Mouse (Mus musculus) activated CD4-positive, CD25-positive, alpha-beta regulatory T cell, adult 4 months (primary cell): Measurements from ENCODE around the gene Smad3. TPM values are rescaled to one million over a fixed set of nuclear protein-coding genes. Genes with fewer than 3 reads are reported as not detected.

Source experiments
- ATAC-seq: one replicate; pipeline ENCODE4 v1.8.0; 2017
- polyA plus RNA-seq, 2 experiments: library from polyadenylated mRNA; unstranded; fragments of 100-300 nt; shearing (Covaris generic); gene quantifications; one replicate each; pipeline ENCODE4 v1.2.1; 2017

The Smad3 gene
- polyA plus RNA-seq, 2 experiments from 2014 or later, result 15.0 to 16.8 TPM

- peak; percentile 32 for ATAC-seq
These were observed 59.3 kb downstream of the Smad3 start for GRCm38 (mm10) chr9:63698320-63699045.

- ATAC-seq, result no peak
These were observed 60.2 kb downstream of the Smad3 start for GRCm38 (mm10) chr9:63697606-63698005.

GRCm38 (mm10) chr9:63696463-63697105 lies 61.2 kb downstream of the Smad3 start:
- no peak for ATAC-seq

GRCm38 (mm10) chr9:63691960-63692359 lies 65.8 kb downstream of the Smad3 start:
- ATAC-seq, result no peak

DNA sequence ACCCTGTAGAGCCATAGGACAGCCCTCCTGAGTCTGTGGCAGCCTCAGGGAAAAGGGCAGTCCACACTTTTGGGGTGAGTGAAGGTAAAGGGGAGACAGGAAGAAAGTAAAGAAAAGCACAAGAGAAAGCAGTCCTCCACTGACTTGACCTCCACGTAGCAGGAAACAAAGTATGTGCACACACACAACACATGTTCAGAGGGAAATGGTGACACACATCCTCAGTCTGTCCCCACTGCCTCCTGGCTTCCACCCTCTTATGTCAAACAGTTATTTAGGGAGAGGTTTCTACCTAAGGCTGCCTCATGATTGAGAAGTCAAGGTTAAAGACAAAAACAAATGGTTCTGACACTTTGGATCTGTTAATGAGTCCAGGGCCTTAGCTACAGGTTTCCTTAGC lies 67.3 kb downstream of the Smad3 start:
- ATAC-seq, result no peak

GRCm38 (mm10) chr9:63687413-63688015 lies 70.3 kb downstream of the Smad3 start:
- ATAC-seq, result no peak

GRCm38 (mm10) chr9:63685352-63685751 lies 72.4 kb downstream of the Smad3 start:
- no peak for ATAC-seq

DNA sequence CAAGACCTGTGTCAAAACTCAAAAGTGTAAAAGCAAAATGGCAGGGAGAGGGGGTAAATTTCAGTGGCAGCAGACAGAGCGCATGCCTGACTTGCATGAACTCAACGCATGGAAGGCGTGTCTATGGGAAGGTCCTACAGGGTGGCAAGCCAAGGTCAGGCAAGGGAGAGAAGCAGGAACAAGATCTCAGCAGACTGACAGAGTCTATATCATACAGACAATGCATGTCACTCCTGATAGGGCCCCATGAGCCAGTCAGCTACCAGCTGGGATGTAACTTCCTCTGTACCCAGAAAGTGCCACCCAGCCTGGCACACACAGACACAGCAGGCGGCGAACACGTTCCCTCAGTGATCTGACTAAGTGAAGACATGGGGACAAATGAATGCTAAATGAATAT lies 73.5 kb downstream of the Smad3 start:
- ATAC-seq, result no peak

DNA sequence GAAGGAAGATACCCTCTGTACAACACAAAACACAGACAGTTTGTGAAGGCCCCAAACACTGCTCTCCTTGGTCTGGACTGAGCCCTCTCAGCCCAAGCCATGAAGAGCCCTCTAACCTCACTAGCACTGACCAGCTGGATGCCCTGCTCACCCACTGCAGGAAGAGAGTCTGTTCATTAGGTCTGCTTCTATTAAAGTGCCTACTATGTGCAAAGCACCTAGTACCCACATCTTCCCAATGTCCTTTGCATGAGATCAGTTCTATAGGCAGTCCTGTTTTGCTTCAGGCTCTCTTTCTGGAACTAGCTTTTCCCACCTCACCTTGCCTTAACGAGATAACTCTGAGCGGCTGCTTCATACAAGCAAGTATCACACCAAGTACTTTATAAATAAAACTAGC lies 74.9 kb downstream of the Smad3 start:
- ATAC-seq, result no peak

DNA sequence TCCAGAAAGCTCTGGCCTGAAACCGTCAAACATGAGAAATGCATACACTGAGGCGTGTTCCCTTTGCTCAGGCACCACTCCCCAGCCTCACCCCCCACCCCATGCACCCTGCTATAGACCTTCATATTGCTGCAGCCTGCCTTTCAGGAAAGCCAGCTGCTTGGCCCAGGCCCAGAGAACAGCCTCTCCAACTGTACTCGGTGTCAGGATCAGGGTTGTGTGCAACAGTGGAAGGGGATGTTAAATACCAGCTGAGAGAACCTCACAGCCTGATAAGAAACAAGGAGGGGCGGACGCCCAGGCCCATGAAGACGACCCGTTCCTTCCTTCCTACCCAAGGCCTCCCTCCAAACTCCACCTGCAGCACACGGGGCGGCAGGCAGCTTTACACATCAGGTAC lies 75.5 kb downstream of the Smad3 start:
- ATAC-seq, result no peak

DNA sequence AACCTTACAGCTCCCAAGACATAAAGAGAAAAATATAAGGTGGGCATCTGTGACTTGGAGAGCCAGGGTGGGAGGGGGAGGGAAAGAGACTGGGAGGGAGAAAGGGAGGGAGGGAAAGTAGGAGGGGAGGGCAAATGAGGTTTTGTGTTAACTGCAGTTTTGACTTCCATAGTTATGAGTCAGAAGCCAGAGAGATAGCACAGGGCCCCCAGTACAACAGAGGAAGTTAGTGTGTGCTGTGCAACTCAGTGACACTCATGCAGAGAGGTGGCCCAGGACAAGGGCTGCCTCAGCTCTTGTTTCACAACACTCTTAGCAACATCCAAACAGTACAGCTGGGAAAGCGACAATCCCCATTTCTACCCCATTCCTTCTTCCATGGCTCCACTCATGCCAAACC lies 79.7 kb downstream of the Smad3 start:
- no peak for ATAC-seq

GRCm38 (mm10) chr9:63677621-63678020 lies 80.2 kb downstream of the Smad3 start:
- ATAC-seq, result no peak

GRCm38 (mm10) chr9:63674613-63675012 lies 83.2 kb downstream of the Smad3 start:
- ATAC-seq, result no peak

GRCm38 (mm10) chr9:63673494-63673805 lies 84.3 kb downstream of the Smad3 start:
- ATAC-seq, result no peak

DNA sequence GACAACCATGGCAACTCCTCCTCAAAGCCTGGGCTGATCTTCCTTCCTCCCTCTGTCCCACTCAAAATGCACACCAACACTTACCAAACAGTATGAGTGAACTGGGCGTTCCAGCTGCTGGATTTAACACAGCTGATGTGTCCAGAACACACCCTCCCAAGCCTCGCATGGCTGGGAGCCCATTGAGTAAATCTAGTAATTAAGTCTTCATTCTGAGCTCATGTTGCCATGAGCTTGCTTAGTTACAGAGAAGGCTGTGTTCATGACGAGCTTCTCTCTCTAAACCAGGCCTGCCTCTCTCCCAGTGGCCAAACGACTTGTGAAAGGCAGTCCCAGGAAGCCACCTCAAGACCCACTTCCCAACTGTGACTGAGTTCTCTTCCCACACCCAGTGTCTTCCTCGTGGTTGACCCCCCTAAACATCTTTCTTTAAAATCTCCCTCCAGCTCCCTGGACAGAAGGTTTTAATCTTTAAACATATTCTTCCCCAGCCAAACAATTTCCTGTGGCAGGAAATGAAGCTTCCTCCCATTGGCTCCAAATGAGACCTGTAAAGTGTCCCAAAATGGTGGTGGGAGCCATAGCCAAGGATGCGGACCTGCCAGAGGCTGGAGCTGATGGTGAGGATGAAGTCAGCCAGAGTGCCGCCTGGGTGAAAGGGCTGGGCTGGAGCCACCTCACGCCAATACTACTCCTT lies 84.8 kb downstream of the Smad3 start:
- no peak for ATAC-seq

- no peak for ATAC-seq
These were observed 88.0 kb downstream of the Smad3 start for GRCm38 (mm10) chr9:63669816-63670215.

- no peak for ATAC-seq
These were observed 89.2 kb downstream of the Smad3 start for GRCm38 (mm10) chr9:63668621-63669020.

- ATAC-seq, result no peak
These were observed 90.4 kb downstream of the Smad3 start for GRCm38 (mm10) chr9:63667373-63667724.

DNA sequence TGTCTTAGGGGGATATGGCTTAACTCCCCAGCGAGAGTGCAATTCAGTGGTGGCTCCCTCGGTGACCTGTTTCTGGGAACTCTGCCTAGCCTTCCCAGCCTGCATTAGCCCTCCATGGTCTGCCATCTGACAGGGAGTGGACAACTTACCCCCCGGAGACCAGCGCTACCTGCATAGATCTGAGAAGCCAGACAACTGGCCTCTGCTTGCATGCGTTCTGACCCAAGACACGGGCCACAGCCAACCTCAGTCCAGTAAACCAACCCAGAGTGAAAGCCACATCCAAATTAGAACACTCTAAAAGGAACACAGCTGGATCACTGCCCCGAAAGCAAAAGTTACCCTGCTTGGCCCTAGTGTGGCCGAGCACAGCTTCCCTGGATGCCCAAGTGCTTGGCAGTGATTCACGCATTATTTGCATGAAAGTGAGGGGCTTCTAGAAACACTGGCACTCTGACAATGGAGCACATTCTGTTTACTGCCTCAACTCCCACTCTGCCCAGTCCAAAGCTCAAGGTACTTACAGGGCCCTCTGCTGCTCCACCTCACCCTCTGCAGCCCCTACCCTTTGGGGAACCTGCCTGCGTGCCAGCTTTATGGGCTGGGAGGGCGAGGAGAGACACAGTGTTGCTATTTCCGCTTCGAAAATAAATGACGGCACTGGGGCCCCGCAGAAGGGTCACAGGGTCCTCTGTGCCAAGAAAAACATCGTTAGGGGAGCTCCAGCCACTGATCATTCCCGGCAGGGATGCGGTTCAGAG lies 91.0 kb downstream of the Smad3 start:
- ATAC-seq, result no peak

- ATAC-seq, result no peak
These were observed 92.8 kb downstream of the Smad3 start for GRCm38 (mm10) chr9:63664792-63665646.

DNA sequence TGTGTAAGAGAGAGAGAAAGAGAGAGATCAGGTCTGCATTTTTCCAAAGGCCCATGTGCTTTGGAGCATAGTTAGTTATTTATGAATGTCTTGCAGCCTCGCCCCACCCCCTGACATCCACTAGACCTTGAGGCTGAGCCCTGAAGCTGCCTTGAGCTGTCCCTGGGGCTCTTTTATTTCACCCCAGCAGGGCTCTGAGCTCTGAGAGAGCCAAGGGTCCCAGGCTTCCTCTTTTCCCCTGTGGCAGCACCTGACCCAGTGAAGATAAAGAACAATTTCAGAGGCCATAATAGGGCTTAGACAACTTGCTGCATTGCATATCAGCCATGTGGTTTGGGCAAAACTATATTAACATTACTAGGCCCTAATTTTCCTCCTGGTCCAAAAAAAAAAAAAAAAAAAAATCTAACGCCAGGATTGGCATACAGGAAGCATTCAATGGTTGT lies 93.5 kb downstream of the Smad3 start:
- no peak for ATAC-seq

DNA sequence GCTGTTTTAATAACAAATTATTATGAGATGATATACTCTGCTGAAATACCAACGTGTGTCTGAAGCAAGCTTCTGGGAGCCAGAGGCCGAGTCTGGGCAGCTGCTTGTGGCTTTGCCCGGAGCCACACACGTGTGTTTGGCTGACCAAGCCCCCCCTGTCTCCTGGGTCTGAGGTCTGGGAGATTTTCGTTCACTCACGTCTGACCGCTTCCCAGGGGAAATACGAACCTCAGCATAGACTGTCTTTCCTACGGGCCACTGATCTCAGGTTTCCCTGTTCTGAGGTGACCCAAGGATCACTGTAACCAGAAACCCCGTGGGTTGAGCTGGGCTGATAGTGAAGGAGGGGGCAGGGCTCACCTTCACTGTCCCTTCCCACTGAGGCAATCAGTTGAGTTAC lies 94.6 kb downstream of the Smad3 start:
- no peak for ATAC-seq
